Mouse (Mus musculus): ENCODE measurements around the gene Nexn. TPM values are rescaled to one million over a fixed set of nuclear protein-coding genes. Genes with fewer than 3 reads are reported as not detected.

Gene Nexn
- polyA plus RNA-seq, 1 experiment from 2014 or later, result 3.8 TPM

DNA sequence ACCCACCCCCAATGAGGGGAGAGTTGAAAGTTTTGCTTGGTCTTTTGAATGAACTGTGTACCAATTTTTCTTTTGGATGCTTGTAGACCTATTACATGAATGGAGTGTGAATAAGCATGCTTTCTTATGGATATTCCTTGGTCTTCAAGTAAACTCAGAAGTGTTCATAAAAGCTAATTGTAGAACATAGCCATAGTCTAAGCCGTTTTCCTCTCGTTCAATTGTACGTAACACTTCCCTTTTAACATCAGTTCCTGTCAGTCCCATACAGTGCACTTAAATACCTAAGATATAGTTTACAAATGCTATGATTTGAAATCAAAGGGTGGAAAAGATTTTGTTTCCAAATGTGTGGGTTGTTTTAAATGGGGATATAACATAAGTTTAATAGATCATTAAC is 52.7 kb downstream of the Nexn start:
- Histone ChIP-seq H3K9me3 (no peaks in the 10 kb centered on the region), H3K36me3 (replicated peaks) (peaks cover 57% of the 10 kb centered on the region), H3K27me3 (ENCODE audit: poor library complexity, severe bottlenecking) (no peaks in the 10 kb centered on the region), H3K27ac (no peak overlapping the region), H3K4me3 (peak overlapping the region; percentile 99), H3K4me1 (peaks cover 39% of the 10 kb centered on the region)
- DNase-seq (ENCODE audit: extremely low spot score, low spot score), result no peak
- 78% methylated on average over 3 of the region's 3 CpGs for WGBS

DNA sequence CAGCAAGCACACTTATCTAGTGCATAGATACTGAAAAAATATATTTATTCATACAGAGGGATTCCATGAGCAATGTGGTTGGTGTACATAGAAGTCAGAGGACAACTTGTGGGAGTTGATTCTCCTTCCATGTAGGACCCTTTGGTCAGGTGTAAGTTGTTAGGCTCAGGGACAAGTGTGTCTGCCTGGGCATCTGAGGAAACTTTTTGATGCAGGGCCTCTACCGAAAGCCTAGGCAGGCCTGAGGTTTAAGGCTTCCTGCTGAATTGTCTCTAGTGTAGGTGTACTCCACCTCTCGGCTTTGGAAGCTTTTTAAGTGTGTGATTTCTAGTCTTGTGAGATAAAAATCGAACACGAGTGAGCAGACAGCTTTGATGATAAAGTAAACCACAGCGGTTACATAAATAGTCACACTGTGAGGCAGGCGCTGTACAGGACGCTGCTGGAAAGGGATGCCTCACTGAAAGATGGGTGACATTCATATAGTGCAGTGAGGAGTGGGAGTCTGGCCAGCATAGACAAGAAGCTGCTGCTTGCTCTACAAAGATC is 54.3 kb downstream of the Nexn start:
- H3K4me3 ChIP-seq, result peak overlapping the region; percentile 99
- H3K36me3 ChIP-seq (replicated peaks), result peaks cover 56% of the 10 kb centered on the region
- peak overlapping the region; percentile 100 for H3K27ac ChIP-seq
- no peak for DNase-seq (ENCODE audit: extremely low spot score, low spot score)
- no peaks in the 10 kb centered on the region for H3K9me3 ChIP-seq
- 59% methylated on average over 7 of the region's 7 CpGs for WGBS
- no peaks in the 10 kb centered on the region for H3K27me3 ChIP-seq (ENCODE audit: poor library complexity, severe bottlenecking)
- H3K4me1 ChIP-seq, result peaks cover 41% of the 10 kb centered on the region

DNA sequence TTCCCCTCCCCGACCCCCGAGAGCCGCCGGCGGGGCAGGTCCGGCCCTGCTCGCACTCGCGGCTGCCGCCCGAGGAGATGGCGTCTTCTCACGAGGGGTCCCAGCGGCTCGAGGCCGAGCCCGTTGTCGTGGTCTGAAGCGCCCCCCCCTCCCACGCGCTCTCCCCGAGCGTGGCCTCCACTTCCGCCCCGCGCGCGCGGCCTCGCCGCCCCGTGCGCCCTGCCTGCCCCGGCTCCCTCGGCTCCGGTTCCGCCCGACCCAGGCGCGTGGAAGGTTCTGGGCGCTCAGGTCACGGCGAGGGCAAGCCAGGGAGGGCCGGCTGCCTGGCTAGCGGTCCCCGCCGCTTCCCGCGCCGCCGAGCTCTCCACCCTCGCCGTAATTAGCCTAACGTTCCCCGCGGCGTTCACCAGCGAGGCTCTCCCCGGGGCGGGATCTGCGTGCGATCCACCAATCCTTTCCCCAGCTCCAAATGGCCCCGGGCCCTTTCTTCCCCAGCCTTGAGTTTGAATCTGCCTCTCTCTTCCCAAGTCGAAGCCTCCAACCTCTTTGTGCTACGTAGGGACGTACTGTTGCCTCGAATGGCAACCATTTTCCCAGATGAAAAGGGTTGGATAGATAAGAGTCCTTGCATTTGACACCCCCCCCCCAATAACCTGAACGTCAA is 55.3 kb downstream of the Nexn start:
- H3K36me3 ChIP-seq (replicated peaks), result peaks cover 50% of the 10 kb centered on the region
- H3K9me3 ChIP-seq, result no peaks in the 10 kb centered on the region
- WGBS, result 1% methylated on average over 66 of the region's 68 CpGs
- H3K4me1 ChIP-seq, result peaks cover 40% of the 10 kb centered on the region
- H3K27me3 ChIP-seq (ENCODE audit: poor library complexity, severe bottlenecking), result no peaks in the 10 kb centered on the region
- H3K4me3 ChIP-seq, result peak overlapping the region; percentile 99
- DNase-seq (ENCODE audit: extremely low spot score, low spot score), result peak; percentile 73
- peak overlapping the region; percentile 100 for H3K27ac ChIP-seq

DNA sequence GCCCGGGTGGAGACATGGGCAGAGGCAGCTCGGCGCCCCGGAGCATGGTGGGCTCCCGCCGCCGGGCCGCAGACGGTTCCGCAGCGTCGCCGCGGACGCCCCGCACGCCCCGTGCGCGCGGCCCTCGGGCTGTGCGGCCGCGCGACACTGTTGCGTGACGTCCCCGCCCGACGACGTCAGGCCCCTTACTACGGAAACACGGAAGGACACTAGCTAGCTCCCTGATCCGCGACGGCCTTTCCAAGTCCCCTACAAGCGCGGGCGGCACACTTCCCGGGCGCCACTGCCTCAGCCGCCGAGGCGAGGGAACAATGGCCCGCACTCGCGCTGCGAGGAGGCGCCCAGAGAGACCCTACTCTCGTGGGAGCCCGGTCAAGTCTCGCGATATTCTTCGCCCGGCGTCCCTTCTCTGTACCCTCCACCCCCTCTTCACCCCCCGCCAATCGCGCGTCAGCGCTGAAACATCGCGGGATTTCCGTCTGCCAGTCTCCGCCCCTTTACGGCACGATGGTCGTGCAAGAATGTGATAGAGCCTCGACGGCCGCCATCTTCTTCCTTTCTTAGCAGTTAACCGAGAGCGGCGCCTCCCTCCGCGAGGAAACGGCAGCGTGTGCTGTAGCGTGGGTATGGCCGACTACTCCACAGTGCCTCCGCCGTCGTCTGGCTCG is 56.0 kb downstream of the Nexn start, which contains the start of the genes Dnajb4 and Fubp1:
Gene Dnajb4, minus strand, starts transcription at position 336 of the 668 bp plus-strand sequence.
Gene Fubp1, plus strand, starts transcription at position 456 of the 668 bp plus-strand sequence.
- Histone ChIP-seq H3K36me3 (replicated peaks) (peaks cover 42% of the 10 kb centered on the region), H3K27me3 (ENCODE audit: poor library complexity, severe bottlenecking) (no peaks in the 10 kb centered on the region), H3K27ac (peak within 1 kb of the TSS; percentile 100), H3K4me3 (peak within 1 kb of the TSS; percentile 99), H3K4me1 (peaks cover 38% of the 10 kb centered on the region), H3K9me3 (no peaks in the 10 kb centered on the region)
- under 1% methylated on average over 85 of the region's 85 CpGs for whole genome bisulfite sequencing
- DNase-seq (ENCODE audit: extremely low spot score, low spot score), result peak; percentile 100

DNA sequence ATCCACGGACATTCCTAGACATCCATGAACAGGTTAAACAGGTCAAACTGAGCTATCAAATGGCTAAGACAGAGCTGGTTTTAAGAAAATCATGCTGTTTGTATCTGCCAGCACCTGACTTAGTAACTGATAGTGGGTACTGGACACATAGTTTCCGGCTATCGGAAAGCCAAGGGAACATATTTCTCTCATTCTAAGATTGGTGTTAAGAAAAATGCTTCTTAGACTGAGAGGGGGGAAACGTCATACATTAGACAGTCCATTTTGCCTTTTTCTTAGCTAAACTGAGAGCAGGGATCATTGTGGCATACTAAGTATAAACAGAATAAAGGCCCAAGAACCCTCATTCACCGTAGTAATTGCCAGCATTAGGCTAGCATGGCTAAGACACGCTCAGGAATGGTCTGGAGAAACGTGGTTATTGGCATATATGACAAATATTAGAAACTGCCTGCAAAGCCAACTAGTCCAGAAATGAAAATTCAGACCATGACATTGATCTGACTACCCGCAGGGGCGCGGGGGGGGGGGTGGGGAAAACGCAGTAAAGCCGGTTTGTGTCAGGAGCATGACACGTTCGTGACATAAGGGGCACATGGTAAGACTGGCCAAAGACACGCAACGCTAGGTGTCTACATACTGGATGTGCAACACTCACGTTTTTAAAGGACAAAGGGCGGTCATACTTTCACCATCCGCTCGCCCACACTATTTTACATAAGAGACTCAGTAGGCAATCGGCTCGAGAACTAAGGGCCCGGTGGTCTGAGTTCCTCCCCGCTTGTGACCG is 56.8 kb downstream of the Nexn start:
- 8% methylated on average over 25 of the region's 25 CpGs for WGBS
- DNase-seq (ENCODE audit: extremely low spot score, low spot score), result no peak
- peaks cover 34% of the 10 kb centered on the region for H3K4me1 ChIP-seq

DNA sequence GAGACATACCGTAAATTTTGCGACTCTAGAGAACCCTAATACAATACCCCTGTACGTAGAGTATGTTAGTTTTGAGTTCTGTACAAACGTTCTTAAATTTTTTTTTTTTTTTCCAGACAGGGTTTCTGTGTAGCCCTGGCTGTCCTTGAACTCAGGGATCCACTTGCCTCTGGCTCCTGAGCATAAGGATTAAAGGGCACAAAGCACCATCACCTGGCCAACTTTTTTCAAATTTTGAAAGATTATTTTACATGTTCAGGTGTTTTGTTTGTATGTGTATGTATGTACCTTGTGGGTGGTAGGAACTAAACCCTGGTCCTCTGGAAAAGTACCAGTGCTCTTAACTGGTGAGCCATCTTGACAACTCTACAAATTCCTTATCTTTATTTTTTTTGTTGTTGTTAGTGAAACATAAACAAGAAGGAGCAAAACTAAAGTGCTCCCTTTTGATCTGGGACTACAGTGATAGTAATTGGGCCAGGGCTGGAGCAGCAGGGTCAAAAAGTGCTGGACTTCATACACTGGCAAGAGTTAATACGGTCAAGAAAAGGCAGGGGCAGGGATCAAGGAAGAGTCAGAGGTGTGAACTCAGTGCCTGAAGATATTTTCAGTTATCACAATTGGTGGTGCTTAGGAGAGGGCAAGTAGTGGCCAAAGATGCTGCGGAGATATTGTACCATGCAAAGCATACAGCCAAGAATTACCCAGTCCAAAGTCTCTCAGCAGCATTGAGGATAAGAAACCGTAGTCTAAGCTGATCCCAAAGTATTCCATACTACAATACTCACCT is 57.9 kb downstream of the Nexn start:
- peaks cover 33% of the 10 kb centered on the region for H3K36me3 ChIP-seq (replicated peaks)
- WGBS, result 92% methylated on average over 7 of the region's 7 CpGs
- H3K4me1 ChIP-seq, result peaks cover 28% of the 10 kb centered on the region
- peak overlapping the region; percentile 99 for H3K4me3 ChIP-seq
- H3K27me3 ChIP-seq (ENCODE audit: poor library complexity, severe bottlenecking), result no peaks in the 10 kb centered on the region
- no peaks in the 10 kb centered on the region for H3K9me3 ChIP-seq
- peak overlapping the region; percentile 100; the same call in 1 of the 2 replicates for H3K27ac ChIP-seq
- no peak for DNase-seq (ENCODE audit: extremely low spot score, low spot score)

More for the DNA sequence above, 56.8 kb downstream of the Nexn start:
- Histone ChIP-seq H3K27me3 (ENCODE audit: poor library complexity, severe bottlenecking) (no peaks in the 10 kb centered on the region), H3K9me3 (no peaks in the 10 kb centered on the region), H3K27ac (peak overlapping the region; percentile 100), H3K4me3 (peak overlapping the region; percentile 99), H3K36me3 (replicated peaks) (peaks cover 35% of the 10 kb centered on the region)

DNA sequence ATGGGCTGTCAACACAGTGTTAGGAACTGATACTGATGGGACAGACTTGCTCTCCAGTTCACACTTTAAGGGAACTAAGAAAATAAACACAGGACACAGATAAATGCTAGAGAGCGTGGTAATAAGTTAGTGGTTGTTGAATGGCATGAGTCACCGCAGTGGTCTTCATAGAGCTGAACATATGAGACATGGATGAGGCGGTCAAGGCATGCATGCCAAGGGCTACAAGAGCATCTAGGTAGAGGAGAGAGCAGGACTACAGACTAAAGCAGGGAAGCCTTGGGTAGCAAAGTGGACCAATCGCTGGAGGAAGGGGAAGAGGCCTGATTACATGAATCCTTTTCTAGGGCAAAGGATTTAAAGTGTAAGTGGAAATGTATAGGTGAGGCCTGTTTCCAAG is 59.0 kb downstream of the Nexn start:
- 95% methylated on average over 4 of the region's 4 CpGs for WGBS
- no peak for DNase-seq (ENCODE audit: extremely low spot score, low spot score)
- no peak overlapping the region for H3K27ac ChIP-seq
- H3K9me3 ChIP-seq, result no peaks in the 10 kb centered on the region
- H3K4me1 ChIP-seq, result peaks cover 16% of the 10 kb centered on the region
- peaks cover 25% of the 10 kb centered on the region for H3K36me3 ChIP-seq (replicated peaks)
- no peak overlapping the region for H3K4me3 ChIP-seq
- no peaks in the 10 kb centered on the region for H3K27me3 ChIP-seq (ENCODE audit: poor library complexity, severe bottlenecking)

DNA sequence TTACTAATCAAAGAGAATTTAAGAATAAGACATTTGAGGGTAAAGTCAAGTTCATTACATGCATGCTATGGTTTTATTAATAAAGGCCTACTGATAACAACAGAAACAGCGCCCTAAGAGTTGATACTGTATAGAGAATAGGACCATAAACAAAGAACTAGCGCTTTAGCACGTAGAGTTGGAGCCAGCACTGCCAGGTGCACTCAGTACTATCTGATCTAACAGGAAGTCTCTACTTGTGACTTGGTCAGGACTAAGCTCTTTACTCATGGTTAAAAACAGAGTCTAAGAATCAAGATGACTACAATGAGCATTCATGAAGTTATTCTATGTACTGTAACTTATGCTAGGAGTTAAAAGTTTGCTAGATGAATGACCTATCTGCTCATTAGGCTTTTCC is 61.6 kb downstream of the Nexn start:
- H3K4me1 ChIP-seq, result peaks cover 10% of the 10 kb centered on the region
- WGBS, result 89% methylated on average over 3 of the region's 3 CpGs
- H3K27ac ChIP-seq, result no peak overlapping the region

DNA sequence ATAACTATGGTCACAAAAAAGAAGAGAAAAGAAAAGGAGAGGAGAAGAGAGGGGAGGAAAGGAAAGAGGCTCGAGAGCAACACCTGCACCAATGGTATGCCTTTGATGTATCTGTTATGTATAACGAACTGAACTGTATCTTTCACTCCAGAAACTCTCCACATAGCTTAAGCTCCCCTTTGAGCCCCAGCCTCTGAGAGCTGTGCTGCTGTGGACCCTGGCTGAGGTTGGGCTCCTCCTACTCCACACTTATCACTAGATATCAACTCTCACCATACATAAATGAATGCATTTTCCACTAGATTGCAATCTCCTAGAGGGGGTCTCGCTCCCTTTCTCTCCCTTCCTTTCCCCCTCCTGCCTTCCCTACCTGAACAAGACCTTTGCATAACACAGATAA is 62.2 kb downstream of the Nexn start:
- H3K4me3 ChIP-seq, result no peak overlapping the region
- peaks cover 20% of the 10 kb centered on the region for H3K36me3 ChIP-seq (replicated peaks)
- no peaks in the 10 kb centered on the region for H3K27me3 ChIP-seq (ENCODE audit: poor library complexity, severe bottlenecking)
- WGBS, result 62% methylated on average over 3 of the region's 3 CpGs
- peaks cover 7% of the 10 kb centered on the region for H3K4me1 ChIP-seq
- H3K27ac ChIP-seq, result no peak overlapping the region
- H3K9me3 ChIP-seq, result no peaks in the 10 kb centered on the region
- no peak for DNase-seq (ENCODE audit: extremely low spot score, low spot score)

More for the DNA sequence above, 61.6 kb downstream of the Nexn start:
- Histone ChIP-seq H3K9me3 (no peaks in the 10 kb centered on the region), H3K27me3 (ENCODE audit: poor library complexity, severe bottlenecking) (no peaks in the 10 kb centered on the region), H3K36me3 (replicated peaks) (peaks cover 20% of the 10 kb centered on the region), H3K4me3 (no peak overlapping the region)
- no peak for DNase-seq (ENCODE audit: extremely low spot score, low spot score)

DNA sequence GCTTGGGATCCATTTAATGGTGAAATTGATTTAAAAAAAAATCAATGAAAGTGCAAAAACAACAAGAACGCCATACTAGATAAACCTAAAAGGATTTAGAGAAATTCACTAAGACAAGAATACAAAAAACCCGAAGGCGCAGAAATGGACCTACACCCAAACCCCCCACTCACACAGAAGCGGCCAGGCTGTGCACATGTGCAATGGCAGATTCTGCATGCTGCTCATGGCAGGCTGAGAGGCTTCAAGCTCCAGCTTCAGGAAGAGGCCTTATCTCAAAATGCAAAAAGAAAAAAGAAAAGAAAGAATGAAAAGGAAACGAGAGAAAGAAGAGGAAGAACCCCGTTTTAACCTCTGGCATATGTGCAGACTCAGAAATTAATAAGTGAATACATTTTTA is 62.7 kb downstream of the Nexn start:
- Histone ChIP-seq H3K27ac (no peak overlapping the region), H3K36me3 (replicated peaks) (peaks cover 19% of the 10 kb centered on the region), H3K9me3 (no peaks in the 10 kb centered on the region), H3K27me3 (ENCODE audit: poor library complexity, severe bottlenecking) (no peaks in the 10 kb centered on the region), H3K4me3 (no peak overlapping the region), H3K4me1 (peaks cover 2% of the 10 kb centered on the region)
- no peak for DNase-seq (ENCODE audit: extremely low spot score, low spot score)
- 92% methylated on average over 6 of the region's 6 CpGs for WGBS

DNA sequence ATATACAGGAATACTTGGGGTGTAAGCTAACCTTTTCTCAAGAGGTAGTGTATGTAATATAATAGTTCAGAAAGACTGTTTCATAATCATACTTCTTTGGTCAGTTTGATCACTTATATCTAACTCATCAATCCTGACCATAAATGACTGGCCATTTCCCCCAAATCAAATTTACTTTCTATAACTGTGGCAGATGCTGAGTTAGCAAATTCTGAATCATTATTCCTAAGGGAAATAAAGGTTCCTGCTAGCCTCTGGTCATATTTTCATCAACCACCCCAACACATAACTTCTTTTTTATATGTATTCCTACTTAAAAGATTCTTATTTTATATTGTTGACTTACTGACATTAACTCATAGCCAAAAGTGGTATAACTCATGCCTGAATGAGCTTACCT is 63.2 kb downstream of the Nexn start:
- peaks cover 14% of the 10 kb centered on the region for H3K36me3 ChIP-seq (replicated peaks)
- H3K4me1 ChIP-seq, result no peaks in the 10 kb centered on the region
- DNase-seq (ENCODE audit: extremely low spot score, low spot score), result no peak
- H3K27ac ChIP-seq, result no peak overlapping the region
- H3K27me3 ChIP-seq (ENCODE audit: poor library complexity, severe bottlenecking), result no peaks in the 10 kb centered on the region
- H3K4me3 ChIP-seq, result no peak overlapping the region
- no peaks in the 10 kb centered on the region for H3K9me3 ChIP-seq

DNA sequence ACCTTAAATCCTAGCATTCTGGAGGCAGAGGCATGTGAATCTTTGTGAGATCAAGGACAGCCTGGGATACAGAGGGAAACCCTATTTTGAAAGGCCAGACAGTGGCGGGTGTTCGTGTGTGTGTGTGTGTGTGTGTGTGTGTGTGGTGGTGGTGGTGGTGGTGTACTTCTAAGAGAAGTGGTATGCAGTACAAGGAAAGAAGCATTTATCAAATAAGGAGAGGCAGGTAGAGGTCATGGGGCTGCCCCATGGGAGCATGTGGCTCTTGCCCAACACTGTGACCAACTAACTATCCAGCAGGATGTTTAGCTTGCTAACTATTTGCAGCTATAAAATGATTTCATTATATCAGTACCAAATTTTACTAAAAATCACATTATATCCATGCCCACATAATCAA is 64.5 kb downstream of the Nexn start:
- WGBS, result 78% methylated on average over 2 of the region's 2 CpGs
- Histone ChIP-seq H3K9me3 (no peaks in the 10 kb centered on the region), H3K36me3 (replicated peaks) (peaks cover 3% of the 10 kb centered on the region; the same call in 1 of the 2 replicates), H3K4me3 (no peak overlapping the region), H3K27me3 (ENCODE audit: poor library complexity, severe bottlenecking) (no peaks in the 10 kb centered on the region), H3K4me1 (no peaks in the 10 kb centered on the region), H3K27ac (no peak overlapping the region)
- DNase-seq (ENCODE audit: extremely low spot score, low spot score), result no peak

Measured in forebrain, embryonic 10.5 days (tissue).